Mouse (Mus musculus): ENCODE measurements at regions not wholly inside any gene's neighbourhood (a gene's known extent, or its start where the extent isn't known, plus 50 kb on each side); places are given as distances from the start of the nearest gene placed in this dataset.
A peak's percentile ranks its signal among the peaks of the same experiment; 100 is the strongest.

DNA sequence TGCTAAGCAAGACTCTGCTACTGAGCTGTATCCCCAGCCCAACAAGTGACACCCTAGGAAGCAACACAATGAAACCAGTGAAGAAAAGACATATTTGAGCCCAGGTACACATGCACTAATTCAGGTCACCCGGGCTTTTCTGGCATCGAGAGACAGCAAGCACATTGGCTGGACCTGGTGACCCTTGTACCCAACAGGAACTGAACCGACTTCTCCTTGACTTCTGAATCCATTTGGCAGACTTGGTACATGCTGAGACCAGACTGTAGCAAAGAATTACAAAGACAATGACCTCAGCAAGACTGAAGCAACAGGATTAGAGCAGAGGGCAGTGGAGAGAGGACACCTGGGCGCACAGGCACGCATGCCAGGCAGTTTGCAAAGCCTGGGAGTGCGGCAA, 79.1 kb downstream of the Sema4f start:
- WGBS = 71% methylated on average over 6 of the region's 6 CpGs
- Histone ChIP-seq H3K27me3 (replicated peaks; ENCODE audit: control insufficient read depth, insufficient read depth, low read length) (no peaks in the 10 kb centered on the region), H3K27ac (ENCODE audit: low read depth, low read length) (no peak overlapping the region), H3K4me1 (replicated peaks; ENCODE audit: control insufficient read depth, insufficient read depth, low read length) (0 out of 2 replicates have a peak, but pooled peaks cover 4% of the 10 kb centered on the region), H3K9ac (ENCODE audit: low read depth, low read length) (no peak overlapping the region), H3K4me3 (ENCODE audit: low read depth, low read length) (no peak overlapping the region), H3K9me3 (ENCODE audit: control insufficient read depth) (no peaks in the 10 kb centered on the region), H3K4me2 (replicated peaks; ENCODE audit: low read depth) (no peak overlapping the region), H3K36me3 (ENCODE audit: control insufficient read depth, insufficient read depth) (no peaks in the 10 kb centered on the region)
- no peak for TF ChIP-seq CTCF (IDR thresholded peaks at IDR 0.05; ENCODE audit: low read depth)
- ATAC-seq = no peak

DNA sequence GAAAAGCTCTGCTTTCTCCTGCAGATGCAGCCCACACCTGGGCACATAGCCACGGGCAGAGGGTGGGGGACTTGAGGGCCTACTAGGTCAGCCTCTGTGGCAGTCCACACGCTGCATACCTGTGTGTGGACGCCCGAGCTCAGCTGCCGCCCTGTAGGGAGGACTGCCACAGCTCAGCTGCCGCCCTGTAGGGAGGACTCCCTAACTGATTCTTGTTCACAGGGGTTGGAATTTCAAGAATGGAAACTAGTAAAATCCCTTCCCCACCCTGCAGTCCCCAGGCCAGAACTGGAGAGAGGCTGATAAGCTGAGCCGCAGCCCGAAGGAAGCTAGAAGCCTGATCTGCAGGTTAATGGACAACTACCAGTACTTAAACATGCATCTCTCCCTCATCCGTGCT, 82.0 kb upstream of the Hk2 start:
- Histone ChIP-seq H3K4me2 (replicated peaks; ENCODE audit: low read depth) (no peak overlapping the region), H3K27ac (ENCODE audit: low read depth, low read length) (no peak overlapping the region), H3K9me3 (ENCODE audit: control insufficient read depth) (no peaks in the 10 kb centered on the region), H3K27me3 (replicated peaks; ENCODE audit: control insufficient read depth, insufficient read depth, low read length) (no peaks in the 10 kb centered on the region), H3K4me3 (ENCODE audit: low read depth, low read length) (no peak overlapping the region), H3K9ac (ENCODE audit: low read depth, low read length) (no peak overlapping the region), H3K36me3 (ENCODE audit: control insufficient read depth, insufficient read depth) (no peaks in the 10 kb centered on the region), H3K4me1 (replicated peaks; ENCODE audit: control insufficient read depth, insufficient read depth, low read length) (no peaks in the 10 kb centered on the region)
- 41% methylated on average over 9 of the region's 9 CpGs for WGBS
- TF ChIP-seq CTCF (IDR thresholded peaks at IDR 0.05; ENCODE audit: low read depth) = no peak
- ATAC-seq = no peak

DNA sequence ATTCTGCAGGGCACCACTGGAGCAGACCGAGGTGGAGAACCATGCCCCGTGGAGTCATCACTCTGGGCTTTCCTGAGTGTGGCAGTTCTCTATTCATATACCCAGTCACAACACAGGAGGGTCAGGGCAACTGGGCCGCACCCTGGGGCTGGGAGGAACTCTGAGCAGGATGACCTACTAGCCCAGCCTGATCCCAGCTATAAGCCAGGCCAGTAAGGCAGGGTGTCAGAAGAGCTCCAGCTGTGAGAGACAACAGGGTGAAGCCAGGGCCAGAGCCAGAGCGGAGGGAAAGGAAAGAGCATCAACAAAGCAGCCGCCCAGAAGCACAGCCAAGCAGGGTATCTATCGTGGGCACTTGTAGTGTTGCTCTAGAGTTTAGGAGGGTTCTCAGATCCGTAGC, 81.1 kb upstream of the Hk2 start:
- 72% methylated on average over 7 of the region's 7 CpGs for WGBS
- TF ChIP-seq CTCF (IDR thresholded peaks at IDR 0.05; ENCODE audit: low read depth) = no peak
- Histone ChIP-seq H3K27me3 (replicated peaks; ENCODE audit: control insufficient read depth, insufficient read depth, low read length) (no peaks in the 10 kb centered on the region), H3K27ac (ENCODE audit: low read depth, low read length) (no peak overlapping the region), H3K9me3 (ENCODE audit: control insufficient read depth) (no peaks in the 10 kb centered on the region), H3K9ac (ENCODE audit: low read depth, low read length) (no peak overlapping the region), H3K4me1 (replicated peaks; ENCODE audit: control insufficient read depth, insufficient read depth, low read length) (no peaks in the 10 kb centered on the region), H3K36me3 (ENCODE audit: control insufficient read depth, insufficient read depth) (no peaks in the 10 kb centered on the region), H3K4me2 (replicated peaks; ENCODE audit: low read depth) (no peak overlapping the region), H3K4me3 (ENCODE audit: low read depth, low read length) (no peak overlapping the region)
- no peak for ATAC-seq

DNA sequence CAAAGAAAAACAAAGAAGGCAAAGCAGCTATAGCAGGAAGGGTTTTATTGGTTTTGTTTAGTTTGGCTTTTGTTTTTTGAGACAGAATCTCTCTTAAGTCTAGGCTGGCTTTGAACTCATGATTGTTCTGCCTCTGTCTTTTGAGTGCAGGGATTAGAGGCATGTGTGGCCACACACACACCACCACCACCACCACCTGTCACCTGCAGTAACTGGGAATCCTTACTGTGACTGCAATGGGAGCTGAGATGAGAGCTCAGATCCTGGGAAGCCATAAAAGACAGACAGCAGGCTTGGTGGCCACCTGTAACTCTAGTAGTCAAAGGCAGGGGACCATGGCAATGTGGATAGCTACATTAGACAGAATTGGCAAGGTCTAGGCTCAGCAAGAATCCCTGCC, 80.5 kb upstream of the Hk2 start:
- Histone ChIP-seq H3K4me1 (replicated peaks; ENCODE audit: control insufficient read depth, insufficient read depth, low read length) (no peaks in the 10 kb centered on the region), H3K27ac (ENCODE audit: low read depth, low read length) (no peak overlapping the region), H3K4me3 (ENCODE audit: low read depth, low read length) (no peak overlapping the region), H3K4me2 (replicated peaks; ENCODE audit: low read depth) (no peak overlapping the region), H3K27me3 (replicated peaks; ENCODE audit: control insufficient read depth, insufficient read depth, low read length) (no peaks in the 10 kb centered on the region), H3K9me3 (ENCODE audit: control insufficient read depth) (no peaks in the 10 kb centered on the region), H3K36me3 (ENCODE audit: control insufficient read depth, insufficient read depth) (no peaks in the 10 kb centered on the region), H3K9ac (ENCODE audit: low read depth, low read length) (no peak overlapping the region)
- no peak for ATAC-seq
- TF ChIP-seq CTCF (IDR thresholded peaks at IDR 0.05; ENCODE audit: low read depth) = no peak

DNA sequence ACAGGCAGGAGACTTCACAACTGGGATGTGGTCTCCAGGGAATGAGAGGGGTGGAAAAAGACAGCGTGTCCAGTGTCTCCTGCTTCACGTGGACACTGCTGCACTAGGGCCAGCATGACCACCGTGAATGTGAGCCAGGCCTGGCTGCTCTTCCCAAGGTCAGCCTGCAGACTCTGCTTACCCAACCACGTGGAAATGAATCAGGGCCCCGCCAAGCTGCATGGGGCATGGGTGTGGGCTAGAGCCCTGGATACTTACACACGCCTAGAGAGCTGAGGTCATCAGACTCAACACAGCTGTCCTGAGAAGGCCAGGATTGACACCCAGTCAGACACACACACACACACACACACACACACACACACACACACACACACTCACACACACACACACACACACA, 80.1 kb upstream of the Hk2 start:
- Histone ChIP-seq H3K27ac (ENCODE audit: low read depth, low read length) (no peak overlapping the region), H3K36me3 (ENCODE audit: control insufficient read depth, insufficient read depth) (no peaks in the 10 kb centered on the region), H3K4me1 (replicated peaks; ENCODE audit: control insufficient read depth, insufficient read depth, low read length) (no peaks in the 10 kb centered on the region), H3K4me3 (ENCODE audit: low read depth, low read length) (no peak overlapping the region), H3K27me3 (replicated peaks; ENCODE audit: control insufficient read depth, insufficient read depth, low read length) (no peaks in the 10 kb centered on the region), H3K4me2 (replicated peaks; ENCODE audit: low read depth) (no peak overlapping the region), H3K9ac (ENCODE audit: low read depth, low read length) (no peak overlapping the region), H3K9me3 (ENCODE audit: control insufficient read depth) (no peaks in the 10 kb centered on the region)
- 26% methylated on average over 6 of the region's 6 CpGs for WGBS
- no peak for TF ChIP-seq CTCF (IDR thresholded peaks at IDR 0.05; ENCODE audit: low read depth)
- ATAC-seq = peak; percentile 54; the same call in 1 of the 2 replicates

DNA sequence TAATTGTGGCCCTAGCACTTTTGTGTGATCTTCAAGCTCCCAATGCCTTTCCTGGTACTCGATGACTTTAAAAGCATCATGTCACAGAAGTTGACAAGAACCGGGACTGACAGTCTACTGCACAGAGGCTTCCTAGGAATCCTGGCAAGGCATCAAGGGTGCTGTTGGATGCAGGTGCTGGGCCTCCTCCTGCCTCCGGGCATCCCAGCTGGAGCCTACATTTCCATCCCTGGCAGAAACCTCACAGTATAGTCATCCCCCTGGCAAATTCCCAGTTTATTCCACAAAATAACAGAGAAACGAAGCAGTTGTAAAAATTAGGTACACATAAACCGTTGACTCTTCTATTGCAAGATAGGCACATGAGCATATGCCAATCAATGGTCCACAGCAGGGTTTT, 78.8 kb upstream of the Hk2 start:
- ATAC-seq = no peak
- WGBS = 79% methylated on average over 5 of the region's 5 CpGs
- Histone ChIP-seq H3K36me3 (ENCODE audit: control insufficient read depth, insufficient read depth) (no peaks in the 10 kb centered on the region), H3K4me3 (ENCODE audit: low read depth, low read length) (no peak overlapping the region), H3K9me3 (ENCODE audit: control insufficient read depth) (no peaks in the 10 kb centered on the region), H3K27ac (ENCODE audit: low read depth, low read length) (no peak overlapping the region), H3K4me1 (replicated peaks; ENCODE audit: control insufficient read depth, insufficient read depth, low read length) (no peaks in the 10 kb centered on the region), H3K27me3 (replicated peaks; ENCODE audit: control insufficient read depth, insufficient read depth, low read length) (no peaks in the 10 kb centered on the region), H3K4me2 (replicated peaks; ENCODE audit: low read depth) (no peak overlapping the region), H3K9ac (ENCODE audit: low read depth, low read length) (no peak overlapping the region)
- no peak for TF ChIP-seq CTCF (IDR thresholded peaks at IDR 0.05; ENCODE audit: low read depth)

DNA sequence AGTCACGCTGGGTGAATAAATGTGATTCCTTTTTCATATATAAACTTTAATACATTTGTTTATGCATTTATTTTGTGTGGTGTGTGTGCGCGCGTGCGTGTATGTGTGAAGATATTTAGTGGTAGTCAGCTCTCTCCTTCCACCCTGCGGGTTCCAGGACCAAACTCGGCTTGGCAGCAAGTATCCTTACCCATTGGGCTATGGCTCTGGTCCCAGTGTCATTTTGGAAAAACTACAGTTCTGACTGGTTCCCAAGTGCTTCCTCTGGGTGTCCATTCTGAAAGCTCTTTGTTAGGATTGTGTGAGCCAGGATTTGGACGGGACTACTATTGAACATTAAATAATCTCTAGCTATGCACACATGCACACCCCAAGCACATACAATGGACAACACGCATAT, 76.3 kb upstream of the Hk2 start:
- H3K9ac ChIP-seq (ENCODE audit: low read depth, low read length) = no peak overlapping the region
- H3K27me3 ChIP-seq (replicated peaks; ENCODE audit: control insufficient read depth, insufficient read depth, low read length) = no peaks in the 10 kb centered on the region
- no peak overlapping the region for H3K4me3 ChIP-seq (ENCODE audit: low read depth, low read length)
- no peaks in the 10 kb centered on the region for H3K36me3 ChIP-seq (ENCODE audit: control insufficient read depth, insufficient read depth)
- no peak for ATAC-seq
- WGBS = 90% methylated on average over 9 of the region's 9 CpGs
- no peaks in the 10 kb centered on the region for H3K4me1 ChIP-seq (replicated peaks; ENCODE audit: control insufficient read depth, insufficient read depth, low read length)
- no peak overlapping the region for H3K4me2 ChIP-seq (replicated peaks; ENCODE audit: low read depth)
- no peak for TF ChIP-seq CTCF (IDR thresholded peaks at IDR 0.05; ENCODE audit: low read depth)
- H3K9me3 ChIP-seq (ENCODE audit: control insufficient read depth) = no peaks in the 10 kb centered on the region
- H3K27ac ChIP-seq (ENCODE audit: low read depth, low read length) = no peak overlapping the region

Data from intestine, postnatal 0 days (tissue).